Mouse (Mus musculus): Measurements from ENCODE around the gene Dcakd. TPM values are rescaled to one million over a fixed set of nuclear protein-coding genes. Genes with fewer than 3 reads are reported as not detected.

Gene Dcakd
- polyA plus RNA-seq, 1 experiment from 2014 or later = 276 TPM

- WGBS = 93% methylated on average over 18 of the region's 18 CpGs
- ATAC-seq (replicated peaks; ENCODE audit: low FRiP score) (no peak), DNase-seq (ENCODE audit: low spot score) (no peak)
- no peak overlapping the region for H3K9ac ChIP-seq (ENCODE audit: low read length)
- no peak overlapping the region for H3K4me3 ChIP-seq (ENCODE audit: low read depth, low read length)
- H3K4me2 ChIP-seq (ENCODE audit: low read depth, low read length, severe bottlenecking) = no peak overlapping the region
- H3K9me3 ChIP-seq (ENCODE audit: control insufficient read depth, low read length) = no peaks in the 10 kb centered on the region
- H3K27ac ChIP-seq (ENCODE audit: low read depth, low read length) = no peak overlapping the region
- H3K4me1 ChIP-seq (replicated peaks; ENCODE audit: control insufficient read depth, insufficient read depth, low read length) = no peaks in the 10 kb centered on the region
- H3K27me3 ChIP-seq (ENCODE audit: control insufficient read depth, insufficient read depth, low read length) = no peaks in the 10 kb centered on the region
- peaks cover 4% of the 10 kb centered on the region; the same call in 1 of the 2 replicates for H3K36me3 ChIP-seq (ENCODE audit: control insufficient read depth, insufficient read depth, low read length)
These were observed 25.3 kb upstream of the Dcakd start for GRCm38 (mm10) chr11:103053191-103054076.

- WGBS = 91% methylated on average over 6 of the region's 6 CpGs
- no peak for DNase-seq (ENCODE audit: low spot score)
- Histone ChIP-seq H3K36me3 (ENCODE audit: control insufficient read depth, insufficient read depth, low read length) (peaks cover 4% of the 10 kb centered on the region; the same call in 1 of the 2 replicates), H3K4me1 (replicated peaks; ENCODE audit: control insufficient read depth, insufficient read depth, low read length) (no peaks in the 10 kb centered on the region), H3K9me3 (ENCODE audit: control insufficient read depth, low read length) (no peaks in the 10 kb centered on the region), H3K4me3 (ENCODE audit: low read depth, low read length) (no peak overlapping the region), H3K27ac (ENCODE audit: low read depth, low read length) (no peak overlapping the region), H3K9ac (ENCODE audit: low read length) (no peak overlapping the region), H3K27me3 (ENCODE audit: control insufficient read depth, insufficient read depth, low read length) (no peaks in the 10 kb centered on the region), H3K4me2 (ENCODE audit: low read depth, low read length, severe bottlenecking) (no peak overlapping the region)
- ATAC-seq (replicated peaks; ENCODE audit: low FRiP score) = no peak
These were observed 23.9 kb upstream of the Dcakd start for GRCm38 (mm10) chr11:103052078-103052477.

- no peak overlapping the region for H3K4me2 ChIP-seq (ENCODE audit: low read depth, low read length, severe bottlenecking)
- H3K4me3 ChIP-seq (ENCODE audit: low read depth, low read length) = no peak overlapping the region
- peaks cover 3% of the 10 kb centered on the region; the same call in 1 of the 2 replicates for H3K36me3 ChIP-seq (ENCODE audit: control insufficient read depth, insufficient read depth, low read length)
- WGBS = 87% methylated on average over 8 of the region's 8 CpGs
- no peaks in the 10 kb centered on the region for H3K4me1 ChIP-seq (replicated peaks; ENCODE audit: control insufficient read depth, insufficient read depth, low read length)
- ATAC-seq (replicated peaks; ENCODE audit: low FRiP score) = no peak
- DNase-seq (ENCODE audit: low spot score) = no peak
- H3K27ac ChIP-seq (ENCODE audit: low read depth, low read length) = no peak overlapping the region
- H3K9ac ChIP-seq (ENCODE audit: low read length) = no peak overlapping the region
- H3K27me3 ChIP-seq (ENCODE audit: control insufficient read depth, insufficient read depth, low read length) = no peaks in the 10 kb centered on the region
- H3K9me3 ChIP-seq (ENCODE audit: control insufficient read depth, low read length) = no peaks in the 10 kb centered on the region
These were observed 23.1 kb upstream of the Dcakd start for GRCm38 (mm10) chr11:103051249-103051691.

GRCm38 (mm10) chr11:103050153-103050552 lies 22.0 kb upstream of the Dcakd start:
- no peaks in the 10 kb centered on the region; the same call in 1 of the 2 replicates for H3K4me1 ChIP-seq (replicated peaks; ENCODE audit: control insufficient read depth, insufficient read depth, low read length)
- WGBS = 94% methylated on average over 9 of the region's 9 CpGs
- H3K36me3 ChIP-seq (ENCODE audit: control insufficient read depth, insufficient read depth, low read length) = peaks cover 2% of the 10 kb centered on the region; the same call in 1 of the 2 replicates
- no peaks in the 10 kb centered on the region for H3K9me3 ChIP-seq (ENCODE audit: control insufficient read depth, low read length)
- no peaks in the 10 kb centered on the region for H3K27me3 ChIP-seq (ENCODE audit: control insufficient read depth, insufficient read depth, low read length)
- ATAC-seq (replicated peaks; ENCODE audit: low FRiP score) (no peak), DNase-seq (ENCODE audit: low spot score) (no peak)
- H3K4me3 ChIP-seq (ENCODE audit: low read depth, low read length) = no peak overlapping the region
- H3K4me2 ChIP-seq (ENCODE audit: low read depth, low read length, severe bottlenecking) = no peak overlapping the region
- H3K9ac ChIP-seq (ENCODE audit: low read length) = no peak overlapping the region
- no peak overlapping the region for H3K27ac ChIP-seq (ENCODE audit: low read depth, low read length)

GRCm38 (mm10) chr11:103049611-103050010 lies 21.5 kb upstream of the Dcakd start:
- ATAC-seq (replicated peaks; ENCODE audit: low FRiP score) = no peak
- Histone ChIP-seq H3K27ac (ENCODE audit: low read depth, low read length) (no peak overlapping the region), H3K4me1 (replicated peaks; ENCODE audit: control insufficient read depth, insufficient read depth, low read length) (no peaks in the 10 kb centered on the region; the same call in 1 of the 2 replicates), H3K4me3 (ENCODE audit: low read depth, low read length) (no peak overlapping the region), H3K9ac (ENCODE audit: low read length) (no peak overlapping the region), H3K9me3 (ENCODE audit: control insufficient read depth, low read length) (no peaks in the 10 kb centered on the region), H3K36me3 (ENCODE audit: control insufficient read depth, insufficient read depth, low read length) (peaks cover 2% of the 10 kb centered on the region; the same call in 1 of the 2 replicates), H3K4me2 (ENCODE audit: low read depth, low read length, severe bottlenecking) (no peak overlapping the region), H3K27me3 (ENCODE audit: control insufficient read depth, insufficient read depth, low read length) (no peaks in the 10 kb centered on the region)
- no peak for DNase-seq (ENCODE audit: low spot score)
- WGBS = 93% methylated on average over 5 of the region's 5 CpGs

GRCm38 (mm10) chr11:103046286-103046685 lies 18.2 kb upstream of the Dcakd start:
- 54% methylated on average over 8 of the region's 8 CpGs for WGBS
- Histone ChIP-seq H3K36me3 (ENCODE audit: control insufficient read depth, insufficient read depth, low read length) (peaks cover 10% of the 10 kb centered on the region), H3K4me2 (ENCODE audit: low read depth, low read length, severe bottlenecking) (no peak overlapping the region), H3K9me3 (ENCODE audit: control insufficient read depth, low read length) (no peaks in the 10 kb centered on the region), H3K9ac (ENCODE audit: low read length) (no peak overlapping the region), H3K4me3 (ENCODE audit: low read depth, low read length) (no peak overlapping the region), H3K27me3 (ENCODE audit: control insufficient read depth, insufficient read depth, low read length) (no peaks in the 10 kb centered on the region), H3K27ac (ENCODE audit: low read depth, low read length) (no peak overlapping the region), H3K4me1 (replicated peaks; ENCODE audit: control insufficient read depth, insufficient read depth, low read length) (no peaks in the 10 kb centered on the region; the same call in 1 of the 2 replicates)
- DNase-seq (ENCODE audit: low spot score) (no peak), ATAC-seq (replicated peaks; ENCODE audit: low FRiP score) (no peak)

- Histone ChIP-seq H3K9ac (ENCODE audit: low read length) (no peak overlapping the region), H3K4me3 (ENCODE audit: low read depth, low read length) (no peak overlapping the region), H3K27me3 (ENCODE audit: control insufficient read depth, insufficient read depth, low read length) (no peaks in the 10 kb centered on the region), H3K4me1 (replicated peaks; ENCODE audit: control insufficient read depth, insufficient read depth, low read length) (no peaks in the 10 kb centered on the region; the same call in 1 of the 2 replicates), H3K36me3 (ENCODE audit: control insufficient read depth, insufficient read depth, low read length) (peaks cover 10% of the 10 kb centered on the region), H3K9me3 (ENCODE audit: control insufficient read depth, low read length) (no peaks in the 10 kb centered on the region), H3K27ac (ENCODE audit: low read depth, low read length) (no peak overlapping the region), H3K4me2 (ENCODE audit: low read depth, low read length, severe bottlenecking) (no peak overlapping the region)
- no peak for ATAC-seq (replicated peaks; ENCODE audit: low FRiP score)
- WGBS = 94% methylated on average over 3 of the region's 3 CpGs
- DNase-seq (ENCODE audit: low spot score) = no peak
These were observed 15.8 kb upstream of the Dcakd start for GRCm38 (mm10) chr11:103043982-103044381.

GRCm38 (mm10) chr11:103042828-103043227 lies 14.7 kb upstream of the Dcakd start:
- no peak overlapping the region for H3K4me3 ChIP-seq (ENCODE audit: low read depth, low read length)
- H3K9me3 ChIP-seq (ENCODE audit: control insufficient read depth, low read length) = no peaks in the 10 kb centered on the region
- 81% methylated on average over 4 of the region's 4 CpGs for WGBS
- no peak for DNase-seq (ENCODE audit: low spot score)
- H3K36me3 ChIP-seq (ENCODE audit: control insufficient read depth, insufficient read depth, low read length) = peaks cover 10% of the 10 kb centered on the region
- no peak overlapping the region for H3K4me2 ChIP-seq (ENCODE audit: low read depth, low read length, severe bottlenecking)
- ATAC-seq (replicated peaks; ENCODE audit: low FRiP score) = no peak
- no peaks in the 10 kb centered on the region; the same call in 1 of the 2 replicates for H3K4me1 ChIP-seq (replicated peaks; ENCODE audit: control insufficient read depth, insufficient read depth, low read length)
- no peak overlapping the region for H3K9ac ChIP-seq (ENCODE audit: low read length)
- H3K27me3 ChIP-seq (ENCODE audit: control insufficient read depth, insufficient read depth, low read length) = no peaks in the 10 kb centered on the region
- H3K27ac ChIP-seq (ENCODE audit: low read depth, low read length) = no peak overlapping the region

All from forebrain, embryonic 11.5 days (tissue).